Mouse (Mus musculus) gonadal fat pad, adult 2 months (tissue): ENCODE data around the gene Tm4sf19. TPM values are rescaled to one million over a fixed set of nuclear protein-coding genes. Genes with fewer than 3 reads are reported as not detected.
"Not testable (repeated sequence)": the region's sequence is repeated elsewhere in the genome, so short reads cannot be mapped to it uniquely, and the experiment has no call there.

Source experiments
- DNase-seq: peaks from one replicate; pipeline ENCODE4 v3.0.0-alpha.2; 2012; ENCODE audit warnings: low read depth
- polyA plus RNA-seq: library from polyadenylated mRNA; depleted of rRNA; stranded (reverse); fragments of >200 nt; gene quantifications from 2 replicates; pipeline ENCODE4 v1.2.3, GENCODE M21; 2012; rRNA removed

The Tm4sf19 gene
- polyA plus RNA-seq, 1 experiment, result 0.27 TPM

DNA sequence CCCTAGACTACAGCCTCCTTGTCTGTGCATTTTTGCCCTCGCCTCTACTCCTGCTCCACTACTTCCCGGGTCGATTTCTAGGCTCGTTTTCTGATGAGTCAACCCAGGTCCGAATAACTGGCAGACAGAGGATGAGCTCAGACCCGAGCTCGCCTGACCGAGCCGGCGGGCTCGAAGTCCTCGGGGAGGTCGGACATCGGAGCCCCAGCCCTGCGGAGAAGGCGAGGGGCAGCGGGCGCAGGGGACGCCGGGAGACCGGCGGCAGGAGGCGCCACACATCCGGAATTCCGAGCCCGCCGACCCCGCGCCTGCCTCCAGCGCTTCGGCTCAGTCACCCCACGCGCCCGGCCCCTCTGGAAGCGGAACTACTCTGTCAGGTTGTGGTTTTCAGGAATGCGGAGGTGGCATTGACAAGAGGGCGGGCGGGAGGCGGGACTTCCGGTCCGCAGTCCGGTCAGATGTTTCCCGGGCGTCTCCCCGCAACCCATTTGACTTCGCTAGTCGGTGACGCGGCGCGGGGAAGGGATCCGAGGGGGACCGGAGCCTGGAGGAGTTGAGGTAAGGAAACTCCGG lies 30.3 kb downstream of the Tm4sf19 start, which contains the start of gene Pcyt1a:
Gene Pcyt1a, plus strand, starts transcription at position 448 of the 573 bp plus-strand sequence.
- DNase-seq, result no peak

- no peak for DNase-seq
Observed at GRCm38 (mm10) chr16:32431047-32431591, 30.8 kb downstream of the Tm4sf19 start.

DNA sequence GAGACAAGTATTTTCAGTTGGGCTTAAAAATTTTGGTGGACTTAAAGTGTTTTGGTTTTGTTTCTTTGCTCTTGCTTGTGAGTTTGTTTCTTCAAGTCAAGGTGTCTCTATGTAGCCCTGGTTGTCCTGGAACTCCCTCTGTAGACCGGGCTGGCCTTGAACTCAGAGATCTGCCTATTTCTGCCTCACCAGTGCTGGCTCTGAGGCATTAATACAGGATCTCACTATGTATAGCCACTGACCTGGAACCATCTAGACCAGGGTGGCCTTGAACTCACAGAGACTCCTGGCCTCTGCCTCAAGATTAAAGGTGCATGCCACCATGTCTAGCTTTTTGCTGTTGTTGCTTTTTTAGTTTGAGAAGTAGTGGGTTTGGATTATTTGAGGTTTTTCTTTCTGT lies 31.6 kb downstream of the Tm4sf19 start:
- DNase-seq, result no peak

DNA sequence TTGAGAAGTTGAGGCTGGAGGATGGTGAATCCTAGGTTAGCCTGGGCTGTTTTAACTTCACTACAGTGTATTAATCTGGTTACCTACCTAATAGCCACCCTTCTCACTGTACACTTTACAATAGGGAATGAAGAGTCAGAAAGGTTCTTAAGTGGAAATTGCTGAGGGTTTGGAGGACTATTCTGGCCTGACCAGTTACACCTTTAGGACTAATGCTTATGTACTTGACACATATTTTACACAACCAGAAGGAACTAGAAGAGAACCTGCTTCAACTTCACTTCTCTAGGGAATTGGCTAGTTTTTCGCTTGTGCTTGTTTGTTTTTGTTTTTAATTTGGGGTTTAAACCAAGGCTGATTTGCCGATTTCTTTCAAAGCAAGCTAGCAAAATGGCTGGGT lies 32.8 kb downstream of the Tm4sf19 start:
- DNase-seq, result no peak

- DNase-seq, result no peak
Observed at GRCm38 (mm10) chr16:32434066-32434465, 33.8 kb downstream of the Tm4sf19 start.

DNA sequence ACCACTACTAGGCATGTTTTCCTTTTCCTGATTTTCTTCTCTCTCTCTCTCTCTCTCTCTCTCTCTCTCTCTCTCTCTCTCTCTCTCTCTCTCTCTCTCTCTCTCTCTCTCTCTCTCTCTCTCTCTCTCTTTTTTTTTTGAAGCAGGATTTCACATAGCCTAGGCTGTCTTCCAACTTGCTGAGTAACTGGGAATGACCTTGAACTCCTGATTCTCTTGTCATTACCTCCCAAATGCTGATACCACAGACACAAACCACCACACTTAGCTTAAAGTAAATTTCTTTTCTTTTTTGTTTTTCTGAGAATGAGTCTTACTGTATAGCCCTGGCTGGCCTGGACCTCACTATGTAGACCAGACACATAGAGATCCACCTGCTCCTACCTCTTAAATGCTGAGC lies 34.4 kb downstream of the Tm4sf19 start:
- DNase-seq, result no peak

DNA sequence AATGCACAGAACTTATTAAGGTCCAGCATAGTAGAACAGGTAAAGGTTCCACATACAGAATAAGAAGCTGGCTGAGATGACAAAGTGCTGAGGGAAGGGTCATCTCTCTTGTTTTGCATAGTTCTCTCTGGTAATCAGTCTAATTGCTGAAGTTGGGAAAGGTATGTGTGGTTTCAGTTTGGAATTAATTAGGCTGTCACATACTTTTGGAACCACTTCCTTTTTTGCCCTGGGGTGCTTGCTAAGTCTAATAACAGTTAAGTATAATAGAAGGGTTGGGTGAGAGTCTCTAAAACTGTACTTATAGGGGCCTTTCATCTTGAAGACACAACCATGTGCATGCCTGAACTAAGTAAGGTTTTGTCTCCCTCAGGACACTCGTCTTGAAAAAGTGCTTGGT lies 36.4 kb downstream of the Tm4sf19 start:
- no peak for DNase-seq

DNA sequence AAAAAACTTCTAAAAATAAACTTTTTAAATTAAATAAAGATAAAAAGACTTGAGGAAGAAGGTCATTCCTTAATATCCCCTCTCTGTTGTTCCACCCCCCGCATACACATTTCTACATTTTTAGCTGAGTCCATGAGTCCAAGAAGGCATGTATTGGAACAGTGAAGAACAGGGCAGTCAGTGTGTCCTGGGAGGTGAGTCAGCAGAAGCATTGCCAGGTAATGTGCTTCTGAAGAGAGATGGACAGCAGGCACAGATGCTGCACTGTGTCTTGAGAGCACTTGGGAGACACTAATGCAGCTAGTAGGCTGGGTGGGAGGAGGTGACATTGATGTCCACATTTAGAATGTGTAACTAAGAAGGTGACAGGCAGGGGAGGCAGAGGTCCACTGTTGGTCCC lies 37.0 kb downstream of the Tm4sf19 start:
- DNase-seq, result no peak

- no peak for DNase-seq
Observed at GRCm38 (mm10) chr16:32441432-32441831, 41.1 kb downstream of the Tm4sf19 start.

DNA sequence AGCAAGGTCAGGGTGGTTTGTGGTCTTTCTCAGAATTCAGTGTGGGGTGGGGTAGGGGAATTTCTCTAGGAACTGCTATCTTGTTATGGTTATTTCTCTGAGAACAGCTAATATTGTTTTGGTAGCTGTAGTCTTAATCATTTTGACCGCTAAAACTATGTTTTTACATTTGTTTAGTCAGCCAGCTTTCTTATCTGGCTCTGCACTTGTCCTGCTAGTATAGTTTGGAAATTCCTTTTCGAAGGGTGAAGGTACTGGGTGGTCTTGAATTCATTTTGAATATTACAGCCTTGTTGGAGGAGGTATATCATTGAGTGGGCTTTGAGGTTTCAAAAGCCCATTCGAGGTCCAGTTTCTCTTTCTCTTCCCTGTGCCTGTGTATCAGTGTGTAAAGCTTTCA lies 44.3 kb downstream of the Tm4sf19 start:
- DNase-seq, result not testable (repeated sequence)

DNA sequence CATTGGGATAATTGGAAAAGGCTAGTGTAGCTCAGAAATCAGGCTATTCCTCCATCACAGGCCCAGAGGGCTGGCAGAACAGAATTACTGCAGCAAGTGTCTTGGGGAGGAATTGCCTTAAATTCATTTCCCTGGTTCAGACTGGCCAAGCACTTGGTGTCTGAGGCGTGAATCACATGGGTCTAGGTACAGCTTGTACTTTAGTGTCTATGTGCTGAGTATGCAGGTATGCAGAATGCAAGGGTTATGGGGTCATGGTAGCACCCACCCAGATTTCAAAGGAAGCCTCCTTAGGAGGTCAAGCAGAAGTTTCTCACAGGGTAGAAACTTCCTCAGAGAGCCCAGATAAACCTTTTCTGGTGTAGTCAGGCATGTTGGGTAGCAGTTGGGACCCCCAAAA lies 45.3 kb downstream of the Tm4sf19 start:
- DNase-seq, result no peak

GRCm38 (mm10) chr16:32446563-32447138 lies 46.3 kb downstream of the Tm4sf19 start:
- no peak for DNase-seq

GRCm38 (mm10) chr16:32449665-32450064 lies 49.4 kb downstream of the Tm4sf19 start:
- no peak for DNase-seq

GRCm38 (mm10) chr16:32450133-32450532 lies 49.8 kb downstream of the Tm4sf19 start:
- DNase-seq, result no peak

- DNase-seq, result no peak
Observed at GRCm38 (mm10) chr16:32453102-32453501, 52.8 kb downstream of the Tm4sf19 start.

DNA sequence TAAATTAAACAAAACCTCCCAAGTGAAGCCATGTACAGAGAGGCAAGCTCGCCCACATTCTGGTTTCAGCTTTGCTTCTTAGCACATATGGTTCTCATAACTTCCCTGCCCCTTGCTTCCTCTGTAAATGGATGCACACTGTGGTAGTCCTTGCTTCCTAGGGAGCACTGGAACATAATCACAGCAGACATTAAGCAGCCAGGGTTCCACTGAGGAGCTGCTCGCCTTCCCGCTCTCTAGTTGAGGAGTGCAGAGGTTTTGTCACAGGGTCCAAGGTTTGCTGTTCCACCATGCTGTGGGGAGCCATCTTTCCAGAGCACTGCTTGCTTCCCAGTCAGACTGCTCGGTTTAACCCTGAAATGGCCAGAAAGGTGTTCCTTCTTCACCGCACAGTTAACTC lies 54.3 kb downstream of the Tm4sf19 start:
- DNase-seq, result no peak

DNA sequence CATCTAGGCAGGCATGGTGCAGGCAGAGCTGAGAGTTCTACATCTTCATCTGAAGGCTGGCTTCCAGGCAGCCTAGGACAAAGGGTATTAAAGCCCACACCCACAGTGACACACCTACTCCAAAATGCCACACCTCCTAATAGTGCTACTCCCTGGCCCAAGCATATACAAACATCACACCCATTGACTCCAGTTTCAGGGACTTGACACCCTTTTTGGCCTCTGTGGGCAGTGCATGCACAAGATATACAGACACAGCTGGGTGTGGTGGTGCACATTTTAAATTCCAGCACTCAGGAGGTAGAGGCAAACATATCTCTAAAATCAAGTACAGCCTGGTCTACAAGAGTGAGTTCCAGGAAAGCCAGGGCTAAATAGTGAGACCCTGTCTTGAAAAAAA lies 55.8 kb downstream of the Tm4sf19 start:
- DNase-seq, result no peak

DNA sequence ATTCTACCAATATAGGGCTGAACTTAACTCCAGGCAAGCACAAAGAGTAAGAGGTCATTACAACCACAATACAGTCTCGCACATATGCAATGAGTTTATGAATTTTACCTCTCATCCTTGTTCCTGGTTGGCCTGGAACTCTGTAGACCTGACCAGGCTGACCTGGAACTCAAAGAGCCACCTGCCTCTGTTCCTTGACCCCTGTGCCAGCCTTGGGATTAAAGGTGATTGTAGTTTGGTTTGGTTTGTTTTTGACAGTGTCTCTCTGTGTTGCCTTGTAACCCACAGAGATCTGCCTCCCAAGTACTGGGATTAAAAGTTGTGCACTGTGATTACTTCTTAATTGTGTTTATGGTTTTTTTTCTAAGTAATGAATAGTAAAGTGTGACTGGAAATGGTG lies 56.5 kb downstream of the Tm4sf19 start:
- DNase-seq, result no peak

Other genes with a start within 250 kb of the Tm4sf19 start
- gene Nrros, start 234.9 kb upstream of the Tm4sf19 start, polyA plus RNA-seq, result 20.7 and 28.9 TPM in 2 replicates
- gene Bex6, start 220.7 kb upstream of the Tm4sf19 start, polyA plus RNA-seq, result not detected in 2 replicates
- 6.8 and 8.6 TPM in 2 replicates for gene Fbxo45, start 153.3 kb upstream of the Tm4sf19 start, polyA plus RNA-seq
- 9.1 and 9.5 TPM in 2 replicates for gene Wdr53, start 153.3 kb upstream of the Tm4sf19 start, polyA plus RNA-seq
- not detected in 2 replicates for gene Smco1, start 129.0 kb upstream of the Tm4sf19 start, polyA plus RNA-seq
- gene Rnf168, start 123.0 kb upstream of the Tm4sf19 start, polyA plus RNA-seq, result 7.6 and 12.0 TPM in 2 replicates
- 10.9 and 22.6 TPM in 2 replicates for gene Ubxn7, start 68.2 kb upstream of the Tm4sf19 start, polyA plus RNA-seq
- gene Tctex1d2, start 19.2 kb downstream of the Tm4sf19 start, polyA plus RNA-seq, result 9.8 and 10.8 TPM in 2 replicates
- gene Pcyt1a, start 30.4 kb downstream of the Tm4sf19 start, polyA plus RNA-seq, result 27.9 and 33.0 TPM in 2 replicates
- 0.04 TPM in 1 of 2 replicates, not detected in the other for gene Slc51a, start 87.4 kb downstream of the Tm4sf19 start, polyA plus RNA-seq
- 0.25 and 0.30 TPM in 2 replicates for gene Zdhhc19, start 95.8 kb downstream of the Tm4sf19 start, polyA plus RNA-seq
- gene Tfrc, start 208.4 kb downstream of the Tm4sf19 start, polyA plus RNA-seq, result 10.3 and 11.3 TPM in 2 replicates
- 93.2 and 108 TPM in 2 replicates for gene Tnk2, start 243.4 kb downstream of the Tm4sf19 start, polyA plus RNA-seq